Mouse (Mus musculus) embryonic facial prominence, embryonic 14.5 days (tissue): ENCODE results near the gene Rbm20. TPM values are rescaled to one million over a fixed set of nuclear protein-coding genes. Genes with fewer than 3 reads are reported as not detected.

Experiments
- ATAC-seq: fragments of 200-750 bp; cut with Nextera tagmentation; 2 replicates; pipeline ENCODE4 v1.8.0; 2017; ENCODE audit warnings: low read depth, moderate number of reproducible peaks, moderate TSS enrichment
- DNase-seq: peaks from one replicate; pipeline ENCODE4 v3.0.0-alpha.2; 2015; ENCODE audit warnings: low spot score
- H3K27ac ChIP-seq: fragments of 300-500 bp; sonication (generic); replicated peaks from 2 replicates; pipeline ENCODE4 v1.5.1; 2014; ENCODE audit warnings: low read depth, mild to moderate bottlenecking, low read length, moderate library complexity
- H3K27me3 ChIP-seq: fragments of 300-500 bp; sonication (generic); replicated peaks from 2 replicates; pipeline ENCODE4 v1.6.1; 2014; ENCODE audit warnings: low read length; ENCODE audit not compliant: control insufficient read depth, insufficient read depth
- H3K36me3 ChIP-seq: fragments of 300-500 bp; sonication (generic); 2 replicates; pipeline ENCODE4 v1.6.1; 2014; ENCODE audit warnings: low read length, mixed read lengths; ENCODE audit not compliant: control insufficient read depth, insufficient read depth
- H3K4me1 ChIP-seq: fragments of 300-500 bp; sonication (generic); 2 replicates; pipeline ENCODE4 v1.6.1; 2014; ENCODE audit warnings: antibody characterized with exemption, low read length; ENCODE audit not compliant: control insufficient read depth, insufficient read depth
- H3K4me2 ChIP-seq: fragments of 300-500 bp; sonication (generic); 2 replicates; pipeline ENCODE4 v1.6.1; 2014; ENCODE audit warnings: low read depth, mild to moderate bottlenecking, low read length, moderate library complexity, mixed read lengths
- H3K4me3 ChIP-seq: fragments of 300-500 bp; sonication (generic); 2 replicates; pipeline ENCODE4 v1.5.1; 2014; ENCODE audit warnings: low read depth, mild to moderate bottlenecking, low read length
- H3K9ac ChIP-seq: fragments of 300-500 bp; sonication (generic); 2 replicates; pipeline ENCODE4 v1.6.1; 2014; ENCODE audit warnings: low read depth, mild to moderate bottlenecking, low read length, moderate library complexity, mixed read lengths
- H3K9me3 ChIP-seq: fragments of 300-500 bp; sonication (generic); 2 replicates; pipeline ENCODE4 v1.6.1; 2016; ENCODE audit warnings: low read length; ENCODE audit not compliant: control insufficient read depth
- WGBS: fragments of 180-500 bp; shearing (Covaris S2); extraction: QIAGEN DNeasy Blood & Tissue Kit; methylation state at CpG from one replicate; pipeline ENCODE4 v1.1.7; 2014; 5-methylcytosine and 5-hydroxymethylcytosine counted together
- polyA plus RNA-seq: library from polyadenylated mRNA; unstranded; fragments of >200 nt; fragmentation: Nextera tagmentation; extraction: Ambion mirVana; gene quantifications from 2 replicates; pipeline ENCODE4 v1.2.1, GENCODE M21; 2014

The Rbm20 gene
- polyA plus RNA-seq, 1 experiment from 2014 or later: 5.9 TPM

DNA sequence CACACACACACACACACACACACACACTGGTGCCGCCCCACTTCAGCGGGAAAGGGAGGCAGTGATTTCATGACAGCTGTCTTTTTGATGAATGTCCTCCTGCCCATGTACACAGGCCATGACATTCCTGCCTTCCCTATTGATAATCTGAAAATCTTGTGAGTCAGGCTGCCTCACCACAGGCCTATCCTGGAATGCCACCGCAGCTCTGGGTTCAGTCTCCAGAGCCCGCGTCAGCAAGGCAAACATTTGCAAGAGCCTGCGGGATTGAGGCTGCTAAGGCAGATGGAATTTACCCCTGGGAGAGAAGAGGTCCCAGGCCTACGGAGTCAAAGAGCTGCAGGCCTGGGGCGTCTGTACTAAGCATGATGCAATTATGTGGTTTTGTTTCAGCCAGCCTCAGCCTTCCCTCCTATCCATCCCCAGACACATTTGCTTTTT is 54.7 kb downstream of the Rbm20 start:
- H3K4me2 ChIP-seq: no peak overlapping the region
- H3K27ac ChIP-seq: peak overlapping the region; percentile 18
- DNase-seq (peak; percentile 75), ATAC-seq (peak; percentile 82)
- no peaks in the 10 kb centered on the region for H3K36me3 ChIP-seq
- no peaks in the 10 kb centered on the region for H3K9me3 ChIP-seq
- no peaks in the 10 kb centered on the region for H3K27me3 ChIP-seq
- peaks cover 9% of the 10 kb centered on the region; the same call in 1 of the 2 replicates for H3K4me1 ChIP-seq
- 33% methylated on average over 8 of the region's 8 CpGs for WGBS
- no peak overlapping the region for H3K9ac ChIP-seq
- no peak overlapping the region for H3K4me3 ChIP-seq

DNA sequence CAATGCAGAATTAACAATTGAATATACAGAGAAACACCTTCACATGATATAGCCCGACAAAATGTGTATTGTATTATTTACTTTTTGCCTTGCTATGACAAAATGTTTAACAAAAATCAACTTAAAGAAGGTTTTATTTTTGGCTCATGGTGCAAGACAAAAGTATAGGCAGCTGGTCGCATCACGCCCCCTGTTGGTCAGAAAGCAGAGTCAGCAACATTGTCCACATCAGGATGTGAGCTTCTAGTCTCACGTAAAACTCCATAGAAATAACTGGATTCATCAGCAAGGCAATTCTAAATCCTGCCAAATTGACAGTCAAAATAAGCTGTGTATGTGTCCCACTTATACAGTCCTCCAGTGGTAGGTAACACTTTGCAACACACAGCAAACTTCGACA is 57.7 kb downstream of the Rbm20 start:
- Histone ChIP-seq H3K36me3 (no peaks in the 10 kb centered on the region), H3K9me3 (no peaks in the 10 kb centered on the region), H3K4me2 (no peak overlapping the region), H3K4me3 (no peak overlapping the region), H3K4me1 (0 out of 2 replicates have a peak, but pooled peaks cover 6% of the 10 kb centered on the region), H3K9ac (no peak overlapping the region), H3K27me3 (no peaks in the 10 kb centered on the region), H3K27ac (no peak overlapping the region)
- 56% methylated on average over 5 of the region's 5 CpGs for WGBS
- ATAC-seq (no peak), DNase-seq (no peak)

DNA sequence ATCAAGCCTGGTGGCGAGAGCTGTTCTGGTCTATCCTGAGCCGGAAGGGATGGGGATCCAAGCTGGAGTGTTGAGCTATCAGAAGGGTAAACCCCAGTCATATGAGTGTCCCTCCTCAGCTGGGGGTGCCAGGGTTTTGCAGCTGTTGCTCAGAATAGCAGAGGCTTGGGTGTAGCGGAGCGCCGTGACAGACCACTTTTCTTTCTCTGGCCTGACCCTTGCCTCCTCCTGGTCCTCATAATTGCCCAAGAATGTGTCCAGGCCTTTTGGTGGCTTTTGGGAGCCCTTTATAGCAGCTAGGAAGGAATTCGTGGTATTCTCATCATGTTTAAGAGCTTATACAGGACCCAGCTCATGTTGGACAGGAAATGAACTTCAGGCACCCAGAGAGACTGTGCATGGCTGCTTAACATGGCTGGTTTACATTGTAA is 61.6 kb downstream of the Rbm20 start:
- Histone ChIP-seq H3K4me1 (no peaks in the 10 kb centered on the region), H3K4me3 (no peak overlapping the region), H3K27ac (no peak overlapping the region), H3K36me3 (no peaks in the 10 kb centered on the region), H3K4me2 (no peak overlapping the region), H3K27me3 (no peaks in the 10 kb centered on the region), H3K9me3 (no peaks in the 10 kb centered on the region), H3K9ac (no peak overlapping the region)
- ATAC-seq (peak; percentile 68; the same call in 1 of the 2 replicates), DNase-seq (peak; percentile 54)
- WGBS: 56% methylated on average over 6 of the region's 6 CpGs

DNA sequence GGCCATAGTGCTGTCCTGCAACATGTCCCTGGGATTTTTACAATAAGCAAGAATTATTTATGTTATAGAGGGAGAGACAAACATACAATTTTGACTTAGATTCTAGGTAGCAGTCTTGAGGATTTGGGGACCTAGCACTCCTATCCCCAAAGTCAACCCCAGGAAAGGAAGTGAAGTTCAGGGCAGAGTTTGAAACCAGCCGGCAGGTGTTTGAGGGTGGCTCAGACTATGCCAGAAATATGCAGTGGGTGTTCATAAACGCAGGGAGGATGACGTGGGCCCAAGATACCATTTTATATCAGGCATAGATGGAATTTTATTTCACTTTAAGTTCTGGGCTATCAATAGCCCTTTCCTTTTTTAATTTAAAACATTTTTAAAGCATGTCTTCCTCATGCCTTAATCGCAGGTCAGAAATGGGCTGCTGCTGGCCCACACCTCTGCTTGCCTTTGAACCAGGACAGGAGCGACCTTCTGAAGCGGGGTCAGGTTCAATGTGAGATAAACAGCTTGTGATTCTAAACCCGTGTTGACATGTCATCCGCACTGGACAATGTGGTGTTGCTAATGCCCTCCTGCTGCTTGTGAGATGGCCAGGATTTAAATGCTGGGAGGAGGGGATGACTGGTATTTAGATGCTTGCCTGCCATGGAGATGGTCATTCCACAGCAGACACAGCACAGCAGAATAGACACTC is 62.6 kb downstream of the Rbm20 start:
- no peaks in the 10 kb centered on the region for H3K36me3 ChIP-seq
- no peak overlapping the region for H3K4me2 ChIP-seq
- no peaks in the 10 kb centered on the region for H3K4me1 ChIP-seq
- H3K9ac ChIP-seq: no peak overlapping the region
- H3K27ac ChIP-seq: no peak overlapping the region
- 73% methylated on average over 8 of the region's 8 CpGs for WGBS
- H3K9me3 ChIP-seq: no peaks in the 10 kb centered on the region
- H3K27me3 ChIP-seq: no peaks in the 10 kb centered on the region
- ATAC-seq: no peak
- no peak overlapping the region for H3K4me3 ChIP-seq
- no peak for DNase-seq

DNA sequence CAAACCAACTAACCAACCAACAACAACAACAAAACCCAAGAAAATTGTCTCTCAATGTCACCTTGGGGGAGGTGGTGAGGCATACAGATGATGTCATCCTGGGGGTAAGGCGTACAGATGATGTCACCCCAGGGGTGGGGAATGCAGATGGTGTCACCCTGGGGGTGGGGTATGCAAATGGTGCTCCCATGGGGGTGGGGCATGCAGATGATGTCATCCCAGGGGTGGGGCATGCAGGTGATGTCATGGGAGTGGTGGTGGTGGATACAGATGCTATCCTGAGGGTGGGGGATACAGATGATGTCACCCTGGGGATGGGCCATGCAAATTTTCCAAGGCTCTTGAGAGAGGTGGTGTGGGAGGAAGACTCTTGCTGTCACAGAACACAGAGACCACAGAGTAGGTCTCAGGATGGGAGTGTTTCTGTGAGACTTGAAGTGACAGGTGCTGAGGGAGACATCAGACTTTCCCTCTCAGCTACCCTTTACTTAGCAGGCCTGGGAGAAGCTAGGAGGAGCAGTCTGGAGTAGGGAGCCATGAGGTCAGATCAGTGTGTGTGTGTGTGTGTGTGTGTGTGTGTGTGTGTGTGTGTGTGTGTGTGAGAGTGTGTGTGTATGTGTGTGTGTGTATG is 63.8 kb downstream of the Rbm20 start:
- no peak for DNase-seq
- no peak overlapping the region for H3K27ac ChIP-seq
- H3K4me1 ChIP-seq: no peaks in the 10 kb centered on the region
- ATAC-seq: no peak
- WGBS: 82% methylated on average over 1 of the region's 1 CpGs
- no peak overlapping the region for H3K4me2 ChIP-seq
- no peaks in the 10 kb centered on the region for H3K9me3 ChIP-seq
- H3K27me3 ChIP-seq: no peaks in the 10 kb centered on the region
- H3K4me3 ChIP-seq: no peak overlapping the region
- H3K36me3 ChIP-seq: no peaks in the 10 kb centered on the region
- H3K9ac ChIP-seq: no peak overlapping the region

DNA sequence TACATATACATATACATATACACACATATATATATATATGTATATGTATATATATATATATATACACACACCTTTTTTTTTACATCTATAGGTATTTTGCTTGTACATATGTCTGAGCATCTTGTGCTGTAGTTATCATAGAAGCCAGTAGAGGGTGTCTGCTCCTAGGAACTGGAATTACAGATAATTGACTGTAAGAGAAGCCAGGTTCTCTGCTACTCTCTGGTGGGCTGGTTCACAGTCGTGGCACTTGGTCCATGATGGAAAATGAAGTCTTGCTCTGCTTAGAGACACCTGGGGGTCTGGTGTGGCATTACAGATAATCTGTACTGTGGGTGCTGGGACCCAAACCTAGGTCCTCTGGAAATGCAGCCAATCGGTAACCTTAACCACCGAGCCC is 64.8 kb downstream of the Rbm20 start:
- Histone ChIP-seq H3K27ac (no peak overlapping the region), H3K36me3 (no peaks in the 10 kb centered on the region), H3K4me3 (no peak overlapping the region), H3K27me3 (no peaks in the 10 kb centered on the region), H3K9ac (no peak overlapping the region), H3K9me3 (no peaks in the 10 kb centered on the region), H3K4me2 (no peak overlapping the region), H3K4me1 (no peaks in the 10 kb centered on the region)
- ATAC-seq (no peak), DNase-seq (peak; percentile 50)
- WGBS: 64% methylated on average over 3 of the region's 3 CpGs

DNA sequence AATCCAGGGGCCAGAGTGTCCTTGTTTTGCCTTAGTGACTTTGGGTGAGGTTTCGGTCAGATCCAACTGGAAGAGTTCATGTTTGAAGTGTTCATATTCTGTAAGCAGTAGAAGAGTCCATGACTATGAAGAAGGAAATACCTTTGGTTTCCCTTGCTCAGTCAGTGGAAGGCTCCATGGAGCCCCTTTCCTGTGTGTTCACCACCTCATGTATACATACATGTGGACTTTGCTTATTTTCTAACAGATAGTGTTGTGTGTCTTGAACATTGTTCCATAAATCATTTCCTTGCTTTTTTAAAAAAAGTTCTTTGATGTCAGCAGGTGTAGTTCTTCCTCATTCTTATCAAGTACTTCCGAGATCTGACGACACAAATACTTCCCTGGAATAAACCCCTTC is 68.2 kb downstream of the Rbm20 start:
- Histone ChIP-seq H3K27me3 (no peaks in the 10 kb centered on the region), H3K4me2 (no peak overlapping the region), H3K4me1 (no peaks in the 10 kb centered on the region), H3K9me3 (no peaks in the 10 kb centered on the region), H3K27ac (no peak overlapping the region), H3K36me3 (no peaks in the 10 kb centered on the region), H3K4me3 (no peak overlapping the region), H3K9ac (no peak overlapping the region)
- 82% methylated on average over 3 of the region's 3 CpGs for WGBS
- DNase-seq: no peak
- no peak for ATAC-seq

DNA sequence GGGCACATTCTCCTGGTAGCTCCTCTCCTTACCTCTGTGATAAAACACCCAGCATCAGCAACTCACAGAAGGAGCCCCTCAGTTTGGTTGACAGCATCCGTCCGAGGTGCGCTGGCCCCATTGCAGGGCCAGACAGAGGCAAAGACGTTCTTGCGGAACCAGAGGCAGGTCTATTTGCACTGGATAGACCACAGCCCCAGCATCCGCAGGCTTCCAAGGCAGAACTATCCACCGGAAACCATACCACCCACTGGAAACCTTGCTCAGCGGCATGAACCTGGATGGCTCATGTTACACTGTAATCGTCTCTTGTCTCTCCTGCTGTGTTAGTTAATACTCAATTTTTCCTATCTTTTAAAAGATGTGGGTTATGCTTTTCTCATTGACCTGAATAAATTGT is 69.0 kb downstream of the Rbm20 start:
- H3K9me3 ChIP-seq: no peaks in the 10 kb centered on the region
- ATAC-seq: no peak
- DNase-seq: peak; percentile 34
- no peak overlapping the region for H3K27ac ChIP-seq
- H3K4me2 ChIP-seq: no peak overlapping the region
- no peaks in the 10 kb centered on the region for H3K4me1 ChIP-seq
- H3K9ac ChIP-seq: no peak overlapping the region
- H3K4me3 ChIP-seq: no peak overlapping the region
- no peaks in the 10 kb centered on the region for H3K27me3 ChIP-seq
- no peaks in the 10 kb centered on the region for H3K36me3 ChIP-seq
- WGBS: 61% methylated on average over 9 of the region's 9 CpGs
